Mouse (Mus musculus) brain, embryonic 14.5 days (tissue): ENCODE measurements around the gene Fars2.

Experiments used
- CTCF ChIP-seq: fragments of 200-500 bp; IDR thresholded peaks from 2 replicates; pipeline ENCODE4 v1.5.1; 2012; ENCODE audit warnings: inconsistent platforms, mild to moderate bottlenecking, moderate library complexity, borderline replicate concordance; ENCODE audit not compliant: insufficient read depth, insufficient read length; ENCODE audit errors: extremely low read depth
- POLR2A ChIP-seq: fragments of 200-500 bp; IDR thresholded peaks from 2 replicates; pipeline ENCODE4 v1.6.1; 2012; ENCODE audit warnings: mild to moderate bottlenecking, inconsistent platforms, borderline replicate concordance; ENCODE audit not compliant: poor library complexity, insufficient read depth, insufficient read length, severe bottlenecking; ENCODE audit errors: extremely low read depth

DNA sequence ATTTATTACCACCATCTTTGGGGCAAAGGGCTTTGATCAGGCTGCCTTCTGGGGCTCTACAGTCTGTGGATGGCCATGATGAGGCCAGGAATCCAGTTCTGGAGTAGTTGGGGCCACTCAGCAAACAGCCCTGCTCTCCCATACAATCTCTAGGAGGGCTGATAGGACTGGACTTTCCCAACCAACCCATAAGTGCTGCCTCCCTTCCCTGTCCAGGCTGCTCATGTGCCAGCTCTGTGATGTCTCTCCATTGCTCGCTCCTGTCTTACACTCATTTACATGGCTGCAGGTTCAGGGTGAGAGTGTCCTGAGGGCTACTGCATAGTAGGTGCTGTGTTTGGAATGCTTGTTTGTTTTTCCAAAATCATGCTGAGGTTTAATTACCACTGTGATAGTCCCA, 298.0 kb downstream of the Fars2 start:
- TF ChIP-seq CTCF = no peak
- no peak for TF ChIP-seq POLR2A
